Mouse (Mus musculus): ENCODE data around the gene Jmjd6. TPM values are rescaled to one million over a fixed set of nuclear protein-coding genes. Genes with fewer than 3 reads are reported as not detected.
A peak's percentile ranks its signal among the peaks of the same experiment; 100 is the strongest.

Jmjd6 gene
- total RNA-seq (2021): 28.4 and 38.5 TPM in 2 replicates
- long read RNA-seq, transcript Jmjd6-201 (6 exons, 1,668 nt): major isoform, 12 of 32 reads
- long read RNA-seq, partial matches to known transcripts: 5 of 32 reads
- long read RNA-seq, other reads (novel, unspliced or antisense): 12 of 32 reads

DNA sequence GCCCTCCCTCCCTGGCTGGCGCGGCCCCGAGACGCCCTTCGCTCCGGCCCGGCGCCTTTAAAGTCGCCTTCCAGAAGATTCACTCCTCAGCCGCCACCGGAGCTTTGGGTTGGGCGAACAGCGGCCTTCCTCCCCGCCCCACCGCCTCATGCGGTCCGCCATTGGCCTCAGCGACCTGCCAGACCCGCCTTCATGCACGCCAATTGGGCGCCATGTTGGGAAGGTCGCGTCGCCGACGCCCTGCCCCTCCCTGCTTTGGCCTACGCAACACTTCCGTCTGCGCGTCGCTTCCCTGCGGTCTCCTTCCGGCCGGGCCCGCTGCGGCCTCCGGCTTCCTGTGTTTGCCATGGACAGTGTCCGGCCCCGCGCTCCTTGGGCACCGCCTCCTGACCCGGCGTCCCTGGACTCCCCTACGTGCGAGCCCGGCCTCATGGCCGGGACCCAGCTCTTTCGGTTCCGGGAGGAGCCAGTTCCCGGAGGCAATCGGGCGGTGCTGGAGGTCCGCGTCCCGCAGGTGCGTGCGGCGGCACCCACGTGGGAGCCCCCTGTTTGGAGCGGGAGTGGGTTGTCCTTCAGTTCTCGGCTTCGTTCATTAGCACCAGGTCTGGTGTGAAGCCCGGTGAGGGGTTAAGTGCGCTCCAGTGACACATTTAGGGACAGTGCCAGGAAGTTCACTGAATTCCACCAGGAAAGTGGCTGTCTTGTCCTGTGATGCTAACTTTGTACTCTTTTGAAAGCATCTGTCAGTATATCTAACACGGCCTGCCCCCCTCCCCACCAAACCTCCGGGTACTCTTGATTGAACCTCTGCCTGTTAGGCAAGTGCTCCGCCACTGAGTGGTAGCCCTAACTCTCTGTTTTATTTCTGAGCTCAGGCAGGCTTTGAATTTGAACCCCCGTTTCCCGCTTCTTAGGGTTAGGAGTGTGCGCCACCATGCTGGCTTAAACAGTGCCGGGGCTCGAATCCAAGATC is at the start of gene Jmjd6, which contains the start of gene Mettl23:
TSS of gene Jmjd6 (minus strand) at position 189 of the 973 bp plus-strand sequence.
TSS of gene Mettl23 (plus strand) at position 18 of the 973 bp plus-strand sequence.
- DNase-seq: peak; percentile 95

DNA sequence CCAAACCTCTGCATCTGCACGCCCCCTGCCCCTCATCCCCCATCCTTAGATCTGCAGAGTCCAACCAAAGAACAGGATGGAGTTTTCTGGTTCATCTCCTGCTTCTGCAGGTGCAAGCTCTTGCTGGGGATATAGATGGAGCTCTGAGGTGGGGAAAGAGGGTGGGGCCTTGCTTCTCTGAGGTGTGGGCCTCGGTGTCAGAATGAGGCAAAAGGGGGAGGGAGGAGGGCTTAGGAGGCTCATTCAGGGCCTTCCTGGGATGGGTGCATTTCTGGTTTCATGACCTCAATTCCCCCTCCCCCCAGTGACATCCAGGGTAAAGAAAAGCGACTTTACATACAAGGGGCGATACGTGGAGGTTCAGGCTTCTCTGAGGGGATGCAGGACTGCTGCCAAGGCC is 43.9 kb upstream of the Jmjd6 start:
- DNase-seq: no peak

DNA sequence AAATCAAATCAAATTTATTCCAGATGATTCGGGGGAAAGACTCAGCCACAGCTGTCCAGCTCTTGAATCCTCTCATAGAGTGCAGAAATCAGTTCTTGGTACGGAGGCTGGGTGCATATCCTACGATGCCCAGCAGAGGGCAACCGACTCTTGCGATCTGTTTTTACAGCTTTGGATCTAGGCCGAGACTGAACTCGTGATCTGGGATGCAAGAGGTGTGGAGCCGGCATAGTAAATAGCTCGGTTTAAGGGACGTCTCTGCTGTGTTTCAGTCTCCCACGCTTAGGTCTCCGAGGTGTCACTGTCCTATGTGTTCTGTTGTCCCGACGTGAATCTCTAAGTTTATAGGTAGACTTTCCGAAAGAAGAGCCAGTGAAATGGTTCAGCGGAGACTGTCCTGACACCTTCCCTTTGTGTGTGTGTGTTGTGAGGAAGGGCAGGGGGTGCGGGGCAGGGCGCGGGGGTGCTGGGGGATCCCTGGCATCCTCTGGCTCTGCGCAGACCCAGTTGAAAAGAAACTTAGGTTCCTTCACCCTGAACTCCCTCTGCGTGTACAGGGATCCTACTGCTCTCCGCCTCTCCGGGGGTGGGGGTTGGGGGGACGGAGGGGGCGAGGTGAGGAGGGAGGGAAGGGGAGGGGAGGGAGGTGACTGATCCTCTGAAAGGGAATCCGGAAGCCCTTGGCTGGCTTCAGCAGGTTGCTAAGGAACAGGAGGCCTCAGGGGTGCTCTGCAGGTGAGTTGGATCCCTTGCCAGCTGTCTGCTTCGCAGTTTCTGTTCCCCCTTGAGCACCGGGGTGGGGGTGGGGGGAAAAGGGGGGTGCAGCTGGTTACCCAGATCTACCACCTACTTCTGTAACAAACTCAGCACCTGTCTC is 42.3 kb upstream of the Jmjd6 start:
- DNase-seq: peak; percentile 70

DNA sequence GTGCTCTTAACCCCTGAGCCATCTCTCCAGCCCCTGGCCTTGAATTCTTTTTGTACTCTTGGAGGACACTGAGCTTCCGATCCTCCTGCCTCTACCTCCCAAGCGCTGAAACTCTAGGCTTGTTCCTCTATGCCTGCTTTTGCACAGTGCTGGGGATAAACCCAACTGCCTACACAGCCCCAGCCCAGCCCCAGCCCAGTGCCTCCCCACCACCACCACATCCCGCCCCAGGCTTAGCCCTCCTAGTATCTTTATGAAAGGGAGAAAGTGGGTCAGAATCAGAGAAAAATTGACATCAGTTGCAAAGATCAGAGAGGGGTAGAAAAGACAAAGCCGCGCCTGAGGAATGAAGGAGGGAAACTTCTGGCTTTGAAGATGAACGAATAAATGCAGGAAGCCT is 40.8 kb upstream of the Jmjd6 start:
- DNase-seq: no peak

DNA sequence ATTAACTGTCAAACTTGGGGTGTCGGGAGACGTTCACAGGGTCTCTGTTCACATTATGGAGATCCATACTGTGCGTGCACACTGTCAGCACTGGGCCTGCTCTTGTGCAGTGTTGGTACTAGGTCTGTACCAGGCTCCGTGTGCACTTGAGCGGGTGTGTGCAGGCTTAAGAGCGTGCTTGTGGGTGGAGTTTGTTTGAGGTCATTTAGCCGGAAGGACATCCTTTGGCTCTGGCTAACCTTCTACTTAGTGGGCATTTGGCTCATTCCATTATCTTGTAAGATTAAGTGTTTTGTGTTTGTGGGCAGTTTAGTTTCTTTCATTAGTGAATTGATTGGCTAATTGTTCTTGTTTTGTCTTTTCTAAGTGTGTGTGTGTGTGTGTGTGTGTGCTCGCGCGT is 39.2 kb upstream of the Jmjd6 start:
- no peak for DNase-seq

DNA sequence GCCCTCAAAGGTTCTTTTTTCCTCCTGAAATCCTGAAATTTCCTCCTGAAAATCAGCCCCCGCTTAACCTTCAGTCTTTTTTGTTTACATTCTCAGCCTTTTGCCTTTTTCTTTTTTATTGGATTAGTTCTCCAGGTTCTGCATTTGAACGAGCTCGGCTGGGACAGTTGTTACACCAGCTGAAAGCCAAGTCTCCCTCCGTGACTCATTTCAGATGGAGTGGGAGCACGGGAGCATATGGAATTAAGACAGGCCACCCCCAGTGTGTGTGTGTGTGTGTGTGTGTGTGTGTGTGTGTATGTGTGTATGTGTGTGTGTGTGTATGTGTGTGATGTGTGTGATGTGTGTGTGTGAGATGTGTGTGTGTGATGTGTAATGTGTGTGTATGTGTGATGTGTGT is 38.2 kb upstream of the Jmjd6 start:
- DNase-seq: no peak

DNA sequence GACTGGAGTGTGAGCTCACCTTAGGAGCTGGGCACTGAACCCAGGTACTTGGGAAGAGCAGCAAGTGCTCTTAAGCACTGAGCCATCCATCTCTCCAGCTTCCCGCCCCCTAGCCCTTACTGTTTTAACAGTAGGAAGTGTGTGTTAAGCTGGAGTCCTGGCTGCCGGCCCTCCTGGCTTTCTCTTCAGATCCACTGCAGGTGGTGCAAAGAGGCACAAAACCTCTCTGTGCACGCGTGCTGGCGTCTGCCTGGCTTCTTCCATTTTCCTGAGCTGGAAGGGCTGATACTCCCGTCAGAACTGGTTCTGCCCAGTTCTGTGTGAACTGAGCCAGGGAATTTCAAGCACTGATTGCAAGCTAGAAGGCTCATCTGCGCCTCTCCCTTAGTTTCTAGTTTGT is 37.6 kb upstream of the Jmjd6 start:
- no peak for DNase-seq

DNA sequence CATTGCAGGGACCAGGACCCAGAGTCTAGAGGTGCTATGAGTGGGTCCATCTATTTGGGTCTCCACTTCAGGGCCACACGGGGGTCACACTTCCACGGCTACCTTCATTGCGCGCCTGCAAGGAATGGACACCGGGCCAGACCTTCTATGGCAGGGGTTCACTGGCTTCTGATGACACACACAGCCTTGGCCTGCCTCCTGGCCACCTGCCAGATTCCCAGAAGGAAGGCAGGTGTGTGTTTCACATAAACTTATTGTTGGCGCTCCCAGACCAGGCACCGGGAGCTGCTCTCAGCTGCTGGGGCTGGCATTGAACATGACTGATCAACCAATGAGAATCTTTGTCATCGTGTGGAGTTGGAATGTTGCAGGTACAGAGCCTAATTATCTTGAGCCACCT is 35.2 kb upstream of the Jmjd6 start:
- DNase-seq: peak; percentile 15

DNA sequence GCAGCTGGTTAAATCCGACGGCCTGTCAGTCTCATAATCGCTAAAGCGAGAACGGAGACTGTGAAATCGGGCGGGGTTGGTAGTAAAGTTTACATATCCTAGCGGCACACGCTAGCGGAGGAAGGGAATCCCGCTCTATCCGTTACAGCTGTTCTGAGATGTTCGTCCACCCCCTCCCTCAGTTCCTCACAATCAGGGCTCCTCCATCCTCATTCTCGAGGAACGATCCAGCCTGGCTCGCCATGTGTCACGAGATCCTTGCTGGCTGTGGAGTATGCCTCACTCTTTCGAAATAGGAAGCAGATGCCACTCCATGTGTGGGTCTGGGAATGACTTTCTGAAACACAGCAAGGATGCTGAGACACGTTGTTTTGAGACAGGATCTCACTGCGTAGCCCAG is 30.7 kb upstream of the Jmjd6 start:
- DNase-seq: no peak

DNA sequence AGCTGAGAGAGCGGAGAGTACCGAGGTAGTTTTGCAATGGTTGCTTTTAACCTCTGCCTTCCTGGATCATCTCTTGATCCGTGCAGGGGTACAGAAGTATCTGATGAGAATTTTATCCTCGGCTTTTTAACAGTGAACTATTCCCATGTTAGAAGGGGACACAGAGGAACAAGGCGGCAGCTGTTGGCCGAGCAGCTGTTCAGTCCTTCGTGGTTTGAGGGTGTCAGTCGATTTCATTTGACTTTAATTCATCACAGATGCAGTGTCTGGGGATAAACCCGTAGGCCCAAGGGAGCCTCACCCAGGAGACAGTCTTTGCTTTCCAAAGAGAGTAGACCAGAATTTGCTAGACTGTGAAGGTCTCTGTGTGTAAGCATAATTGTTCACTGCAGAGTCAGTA is 28.3 kb upstream of the Jmjd6 start:
- DNase-seq: no peak

DNA sequence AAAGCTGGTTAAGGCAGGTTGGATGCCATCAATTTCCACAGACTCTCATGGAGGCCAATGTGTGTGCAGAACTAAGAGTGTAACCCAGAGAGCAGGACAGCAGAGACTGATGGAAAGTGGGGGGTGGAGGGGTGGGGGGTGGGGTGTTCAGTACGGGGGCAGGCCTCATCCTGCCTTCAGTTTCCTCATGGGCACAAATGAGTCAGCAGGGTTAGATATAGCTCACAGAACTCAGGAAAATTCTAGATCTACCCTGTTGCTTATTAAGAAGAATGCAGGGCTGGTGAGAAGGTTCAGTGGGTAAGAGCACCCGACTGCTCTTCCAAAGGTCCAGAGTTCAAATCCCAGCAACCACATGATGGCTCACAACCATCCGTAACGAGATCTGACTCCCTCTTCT is 26.4 kb upstream of the Jmjd6 start:
- DNase-seq: no peak

DNA sequence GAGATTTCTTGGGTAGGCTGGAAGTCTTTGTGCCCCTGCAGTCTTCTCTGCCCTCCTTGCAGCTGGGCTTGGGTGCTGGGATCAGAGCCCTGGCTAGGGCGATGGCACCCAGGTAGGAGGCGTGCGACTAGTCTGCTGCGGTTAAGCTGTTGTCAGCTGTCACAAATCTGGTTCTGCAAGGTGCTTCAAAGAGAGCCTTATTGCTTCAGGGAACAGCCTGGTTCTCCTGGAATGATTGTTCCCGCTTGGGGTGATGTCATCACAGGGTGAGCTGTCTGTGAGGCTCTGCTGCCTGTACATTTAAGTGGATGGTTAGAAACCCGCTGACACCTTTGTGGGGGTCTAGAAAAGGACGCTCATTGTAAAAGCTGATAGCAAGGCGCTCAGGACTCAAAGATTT is 26.0 kb upstream of the Jmjd6 start:
- no peak for DNase-seq

DNA sequence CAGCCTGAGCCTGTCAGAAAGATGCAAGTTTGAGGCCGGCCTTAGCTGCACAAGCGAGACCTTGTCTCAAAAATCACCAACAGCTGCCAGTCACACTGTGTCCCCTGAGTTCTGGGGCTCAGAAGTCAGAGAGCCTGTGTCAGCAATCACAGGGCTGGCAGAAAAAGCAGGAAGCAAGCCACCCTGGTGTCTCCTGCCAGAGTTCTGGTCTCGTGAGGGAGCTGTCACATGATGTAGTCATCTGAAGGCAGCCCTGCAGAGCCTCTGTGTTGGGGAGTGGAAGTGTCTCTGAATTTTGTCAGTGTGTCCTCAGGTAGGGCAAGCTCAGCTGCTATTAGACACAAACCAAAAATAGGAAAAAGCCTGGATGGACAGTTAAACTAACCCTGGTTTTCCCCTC is 24.9 kb upstream of the Jmjd6 start:
- DNase-seq: peak; percentile 22

DNA sequence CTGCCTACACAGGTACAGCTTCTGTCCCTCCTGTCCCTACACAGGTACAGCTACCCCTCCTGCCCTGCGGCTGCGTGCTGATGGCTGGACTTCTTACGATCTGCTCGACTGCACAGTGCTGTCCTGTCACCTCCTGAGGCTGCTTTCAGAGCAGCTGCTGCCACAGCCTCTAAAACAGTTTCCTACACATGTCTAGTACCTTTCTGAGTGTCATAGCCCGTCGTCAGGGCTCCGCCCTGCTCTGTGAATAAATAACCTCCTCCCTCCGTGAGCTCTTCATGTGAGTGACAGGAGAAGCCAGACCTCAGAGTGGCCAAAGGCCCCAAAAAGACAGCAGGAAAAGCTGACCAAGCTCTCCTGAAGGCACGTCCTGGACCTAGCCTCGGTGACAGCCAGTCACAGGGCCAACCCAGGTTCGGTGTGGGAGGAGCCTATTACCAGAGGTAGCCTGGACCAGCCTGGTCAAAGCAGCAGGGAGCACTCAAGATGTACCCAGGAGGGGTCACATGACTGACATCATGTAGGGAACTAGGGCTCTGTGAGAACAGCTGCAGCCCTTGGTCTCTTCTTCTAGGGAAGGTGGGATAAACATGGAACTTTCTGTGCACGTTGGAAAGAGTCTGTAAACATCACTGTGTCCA is 22.8 kb upstream of the Jmjd6 start:
- DNase-seq: no peak

DNA sequence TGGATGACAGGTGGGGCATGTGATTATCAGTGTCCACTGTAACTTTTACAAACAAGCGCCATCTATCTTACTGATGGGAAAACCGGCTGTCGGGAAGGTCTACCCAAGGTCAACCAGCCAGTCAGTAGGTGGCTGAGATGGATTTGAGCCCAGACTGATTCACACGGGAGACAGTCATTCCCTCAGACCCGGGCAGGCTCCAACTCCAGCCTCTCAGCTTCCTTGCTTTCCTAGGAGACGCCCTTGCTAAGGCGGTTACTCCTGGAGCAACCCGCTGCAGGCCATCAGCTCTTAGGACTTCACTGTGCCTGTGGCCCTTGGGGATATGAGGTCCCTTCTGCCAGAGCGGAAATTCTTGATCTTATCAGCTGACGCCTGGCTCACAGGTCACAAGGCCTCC is 21.2 kb upstream of the Jmjd6 start:
- peak; percentile 35 for DNase-seq

DNA sequence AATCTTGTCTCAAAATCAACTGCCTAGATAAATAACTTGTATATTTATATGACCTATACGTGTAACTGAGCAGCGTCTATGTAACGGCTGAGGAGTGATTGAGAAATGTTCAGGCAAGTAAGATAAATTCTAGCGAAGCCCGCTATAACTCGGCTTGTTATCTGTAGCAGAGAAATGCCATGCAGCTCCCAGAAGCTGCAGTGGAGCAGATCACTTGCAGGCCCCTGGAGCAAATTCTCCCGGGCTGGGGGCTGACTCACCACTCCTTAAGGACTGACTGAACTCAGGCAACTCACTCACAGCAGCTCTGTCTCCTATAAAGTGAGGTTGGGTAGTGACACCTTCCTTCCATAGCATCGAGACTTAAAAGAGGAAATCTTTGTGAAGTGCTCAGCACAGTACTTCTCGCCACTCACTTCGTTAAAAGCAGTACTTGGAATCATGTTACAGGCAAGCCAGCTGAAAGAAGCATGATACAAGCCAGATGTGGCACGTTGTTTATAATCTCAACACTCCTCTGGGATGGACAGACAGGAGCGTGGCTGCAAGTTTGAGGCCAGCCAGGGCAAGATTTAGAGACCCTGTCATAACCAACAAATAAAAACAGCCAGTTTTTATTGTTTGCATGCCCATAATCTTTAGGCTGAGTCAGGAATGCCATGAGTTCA is 14.1 kb upstream of the Jmjd6 start:
- DNase-seq: no peak

DNA sequence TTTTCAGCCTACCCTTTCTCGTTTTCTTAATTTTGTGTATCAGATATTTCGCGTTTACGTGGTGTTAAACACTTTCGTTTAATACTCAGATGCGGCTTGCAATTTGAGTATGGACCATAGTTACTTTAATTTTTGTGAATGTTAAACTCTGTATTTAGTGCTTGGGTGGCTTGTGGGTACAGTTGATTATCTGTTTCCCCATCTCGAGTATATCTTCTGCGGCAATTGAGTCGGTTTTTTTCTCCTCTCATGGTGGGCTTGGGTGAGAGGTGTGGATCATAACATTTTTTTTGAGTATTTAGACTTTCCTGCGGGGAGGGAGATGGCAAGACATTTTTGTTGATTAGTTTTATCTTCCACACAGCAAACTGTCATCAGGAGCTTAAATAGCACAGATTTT is 11.0 kb upstream of the Jmjd6 start:
- DNase-seq: no peak

DNA sequence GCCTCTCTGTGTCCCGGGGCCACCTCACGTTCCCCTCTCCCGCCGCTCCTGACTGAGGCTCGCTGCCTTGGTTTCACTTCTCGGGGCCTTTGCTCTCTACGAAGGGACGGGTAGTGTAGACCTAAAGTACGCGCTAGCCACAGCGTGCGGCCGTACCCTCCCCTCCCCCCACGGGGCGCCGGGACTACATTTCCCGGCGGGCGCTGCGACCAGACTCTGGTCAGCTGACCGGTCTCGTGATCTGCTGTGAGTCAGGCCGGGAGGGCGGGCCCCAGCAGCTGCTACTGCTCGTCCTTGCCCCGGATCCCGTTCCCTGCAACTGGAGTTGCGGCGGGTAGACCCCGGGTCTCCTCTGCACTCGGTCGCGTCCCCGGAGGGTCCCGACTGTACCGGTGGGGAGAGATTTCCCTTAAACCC is 10.3 kb upstream of the Jmjd6 start:
- peak; percentile 98 for DNase-seq

DNA sequence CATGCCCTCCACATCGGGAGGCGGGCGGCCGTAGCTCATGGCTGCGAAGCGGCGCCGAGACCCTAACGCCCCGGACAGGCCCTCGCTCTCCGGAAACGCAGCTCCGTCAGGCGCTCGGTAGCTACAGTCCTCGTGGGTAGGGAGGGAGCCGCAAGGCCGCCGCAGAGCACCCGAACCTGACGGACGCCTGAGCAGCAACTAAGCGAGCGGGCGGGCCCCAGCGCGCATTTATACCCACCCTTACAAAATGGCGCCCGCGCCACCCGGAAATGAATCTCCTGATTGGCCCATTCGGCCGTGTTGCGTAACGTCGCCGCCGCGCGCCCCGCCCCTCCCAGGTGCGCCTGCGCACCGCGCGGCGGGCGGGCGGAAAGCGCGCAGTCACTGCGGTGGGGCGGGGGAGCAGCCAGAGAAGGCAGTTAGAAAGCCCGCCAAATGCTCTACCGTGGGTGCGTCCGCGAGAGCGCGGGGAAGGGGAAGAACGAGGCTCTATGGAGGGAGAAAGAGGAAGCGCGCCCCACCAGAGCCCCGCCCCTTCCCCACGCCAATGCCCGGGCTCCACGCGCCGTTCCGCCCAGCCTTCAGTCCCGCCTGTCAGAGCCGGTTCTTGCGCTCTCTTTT is 9.8 kb upstream of the Jmjd6 start, which contains the start of gene Srsf2:
TSS of gene Srsf2 (minus strand) at position 204 of the 621 bp plus-strand sequence.
- DNase-seq: peak; percentile 95

DNA sequence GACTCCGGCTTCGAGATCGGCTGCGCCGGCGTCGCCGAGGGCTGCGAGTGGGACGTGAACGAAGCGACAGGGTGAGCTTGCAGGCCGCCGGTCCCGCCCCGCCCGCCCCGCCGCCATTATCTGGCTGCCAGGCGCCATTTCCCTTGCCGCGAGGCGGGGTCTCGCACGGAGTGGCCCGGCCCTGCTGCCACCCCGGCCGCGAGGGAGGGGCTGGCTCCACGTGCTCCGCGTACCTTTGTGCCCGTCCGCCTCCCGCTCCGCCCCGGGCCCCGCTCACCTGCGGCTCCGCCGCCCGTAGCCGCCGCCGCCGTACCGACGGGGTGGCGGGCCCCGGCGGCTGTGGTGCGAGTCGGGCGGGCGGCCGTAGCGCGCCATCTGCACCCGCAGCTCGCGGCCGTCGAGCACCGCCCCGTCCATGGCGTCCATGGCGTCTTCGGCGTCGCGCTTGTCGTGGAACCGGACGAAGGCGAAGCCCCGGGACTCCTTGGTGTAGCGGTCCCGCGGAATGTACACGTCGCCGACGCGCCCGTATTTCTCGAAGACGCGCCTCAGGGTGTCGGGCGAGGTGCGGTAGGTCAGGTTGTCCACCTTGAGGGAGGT is 9.1 kb upstream of the Jmjd6 start, which contains the start of gene Mfsd11:
TSS of gene Mfsd11 (plus strand) at position 150 of the 600 bp plus-strand sequence.
- peak; percentile 87 for DNase-seq

Measured in adrenal gland, postnatal 25 days (tissue).